Mouse (Mus musculus): ENCODE data around the gene BC030867. TPM values are rescaled to one million over a fixed set of nuclear protein-coding genes. Genes with fewer than 3 reads are reported as not detected.

The BC030867 gene
- polyA plus RNA-seq, 1 experiment from 2014 or later: 11.0 TPM

GRCm38 (mm10) chr11:102215511-102215910 is 33.2 kb upstream of the BC030867 start:
- Histone ChIP-seq H3K27ac (no peak overlapping the region), H3K9ac (no peak overlapping the region; the same call in 1 of the 2 replicates), H3K27me3 (no peaks in the 10 kb centered on the region), H3K4me1 (peaks cover 89% of the 10 kb centered on the region), H3K9me3 (replicated peaks) (no peaks in the 10 kb centered on the region), H3K36me3 (ENCODE audit: poor library complexity, severe bottlenecking) (peaks cover 27% of the 10 kb centered on the region; the same call in 1 of the 2 replicates), H3K4me2 (no peak overlapping the region), H3K4me3 (no peak overlapping the region)
- no peak for ATAC-seq
- WGBS: 79% methylated on average over 11 of the region's 11 CpGs

- Histone ChIP-seq H3K9me3 (replicated peaks) (no peaks in the 10 kb centered on the region), H3K4me1 (peaks cover 87% of the 10 kb centered on the region), H3K36me3 (ENCODE audit: poor library complexity, severe bottlenecking) (peaks cover 30% of the 10 kb centered on the region; the same call in 1 of the 2 replicates), H3K4me2 (peak overlapping the region; percentile 16), H3K9ac (peak overlapping the region; percentile 0), H3K27me3 (no peaks in the 10 kb centered on the region), H3K27ac (no peak overlapping the region), H3K4me3 (no peak overlapping the region)
- WGBS: 56% methylated on average over 12 of the region's 12 CpGs
- ATAC-seq: no peak
Observed at GRCm38 (mm10) chr11:102216056-102216885, 32.4 kb upstream of the BC030867 start.

- 0 out of 2 replicates have a peak overlapping the region, but pooled peaks have one; percentile 8 for H3K9ac ChIP-seq
Observed at GRCm38 (mm10) chr11:102216886-102217240, 31.8 kb upstream of the BC030867 start.

GRCm38 (mm10) chr11:102217396-102217795 is 31.3 kb upstream of the BC030867 start:
- Histone ChIP-seq H3K36me3 (ENCODE audit: poor library complexity, severe bottlenecking) (peaks cover 35% of the 10 kb centered on the region; the same call in 1 of the 2 replicates), H3K9me3 (replicated peaks) (no peaks in the 10 kb centered on the region), H3K4me1 (peaks cover 76% of the 10 kb centered on the region), H3K9ac (no peak overlapping the region), H3K27ac (no peak overlapping the region), H3K4me3 (no peak overlapping the region), H3K27me3 (no peaks in the 10 kb centered on the region), H3K4me2 (peak overlapping the region; percentile 66)
- 77% methylated on average over 6 of the region's 6 CpGs for WGBS
- no peak for ATAC-seq

More at GRCm38 (mm10) chr11:102216886-102217240, 31.8 kb upstream of the BC030867 start:
- peak overlapping the region; percentile 16; the same call in 1 of the 2 replicates for H3K4me2 ChIP-seq
- H3K27me3 ChIP-seq: no peaks in the 10 kb centered on the region
- WGBS: 61% methylated on average over 5 of the region's 5 CpGs
- no peak for ATAC-seq
- no peaks in the 10 kb centered on the region for H3K9me3 ChIP-seq (replicated peaks)
- H3K36me3 ChIP-seq (ENCODE audit: poor library complexity, severe bottlenecking): peaks cover 31% of the 10 kb centered on the region; the same call in 1 of the 2 replicates
- H3K27ac ChIP-seq: no peak overlapping the region
- H3K4me3 ChIP-seq: no peak overlapping the region
- H3K4me1 ChIP-seq: peaks cover 81% of the 10 kb centered on the region

GRCm38 (mm10) chr11:102217876-102218430 is 30.7 kb upstream of the BC030867 start:
- peaks cover 40% of the 10 kb centered on the region; the same call in 1 of the 2 replicates for H3K36me3 ChIP-seq (ENCODE audit: poor library complexity, severe bottlenecking)
- H3K4me3 ChIP-seq: peak overlapping the region; percentile 32
- peak overlapping the region; percentile 91 for H3K27ac ChIP-seq
- H3K9me3 ChIP-seq (replicated peaks): no peaks in the 10 kb centered on the region
- ATAC-seq: no peak
- no peaks in the 10 kb centered on the region for H3K27me3 ChIP-seq
- H3K4me1 ChIP-seq: peaks cover 72% of the 10 kb centered on the region
- H3K9ac ChIP-seq: peak overlapping the region; percentile 60
- 76% methylated on average over 7 of the region's 7 CpGs for WGBS
- H3K4me2 ChIP-seq: peak overlapping the region; percentile 66

- Histone ChIP-seq H3K9ac (peak overlapping the region; percentile 60), H3K4me1 (peaks cover 75% of the 10 kb centered on the region), H3K9me3 (replicated peaks) (no peaks in the 10 kb centered on the region), H3K27me3 (no peaks in the 10 kb centered on the region), H3K27ac (peak overlapping the region; percentile 91), H3K4me3 (peak overlapping the region; percentile 32), H3K36me3 (ENCODE audit: poor library complexity, severe bottlenecking) (peaks cover 41% of the 10 kb centered on the region; the same call in 1 of the 2 replicates), H3K4me2 (peak overlapping the region; percentile 66)
- WGBS: 2% methylated on average over 10 of the region's 10 CpGs
- peak; percentile 91 for ATAC-seq
Observed at GRCm38 (mm10) chr11:102218783-102219182, 29.9 kb upstream of the BC030867 start.

- H3K9me3 ChIP-seq (replicated peaks): no peaks in the 10 kb centered on the region
- peaks cover 76% of the 10 kb centered on the region for H3K4me1 ChIP-seq
- peaks cover 45% of the 10 kb centered on the region; the same call in 1 of the 2 replicates for H3K36me3 ChIP-seq (ENCODE audit: poor library complexity, severe bottlenecking)
- H3K9ac ChIP-seq: peak overlapping the region; percentile 60
- WGBS: 62% methylated on average over 14 of the region's 14 CpGs
- peak overlapping the region; percentile 91 for H3K27ac ChIP-seq
- peak overlapping the region; percentile 66 for H3K4me2 ChIP-seq
- no peaks in the 10 kb centered on the region for H3K27me3 ChIP-seq
- peak overlapping the region; percentile 32; the same call in 1 of the 2 replicates for H3K4me3 ChIP-seq
- peak; percentile 39 for ATAC-seq
Observed at GRCm38 (mm10) chr11:102219247-102219993, 29.3 kb upstream of the BC030867 start.

- Histone ChIP-seq H3K4me1 (peaks cover 76% of the 10 kb centered on the region), H3K9me3 (replicated peaks) (no peaks in the 10 kb centered on the region), H3K36me3 (ENCODE audit: poor library complexity, severe bottlenecking) (peaks cover 45% of the 10 kb centered on the region; the same call in 1 of the 2 replicates), H3K4me3 (no peak overlapping the region), H3K9ac (no peak overlapping the region), H3K27ac (no peak overlapping the region; the same call in 1 of the 2 replicates), H3K4me2 (no peak overlapping the region), H3K27me3 (no peaks in the 10 kb centered on the region)
- 80% methylated on average over 4 of the region's 4 CpGs for WGBS
- ATAC-seq: no peak
Observed at GRCm38 (mm10) chr11:102219994-102220346, 28.7 kb upstream of the BC030867 start.

- Histone ChIP-seq H3K9ac (no peak overlapping the region), H3K9me3 (replicated peaks) (no peaks in the 10 kb centered on the region), H3K27me3 (no peaks in the 10 kb centered on the region), H3K27ac (no peak overlapping the region), H3K4me3 (no peak overlapping the region), H3K4me2 (no peak overlapping the region), H3K36me3 (ENCODE audit: poor library complexity, severe bottlenecking) (peaks cover 45% of the 10 kb centered on the region; the same call in 1 of the 2 replicates), H3K4me1 (peaks cover 76% of the 10 kb centered on the region)
- 73% methylated on average over 6 of the region's 6 CpGs for WGBS
- no peak for ATAC-seq
Observed at GRCm38 (mm10) chr11:102220451-102220850, 28.2 kb upstream of the BC030867 start.

- Histone ChIP-seq H3K9ac (no peak overlapping the region), H3K36me3 (ENCODE audit: poor library complexity, severe bottlenecking) (peaks cover 45% of the 10 kb centered on the region; the same call in 1 of the 2 replicates), H3K9me3 (replicated peaks) (no peaks in the 10 kb centered on the region), H3K4me2 (no peak overlapping the region), H3K27me3 (no peaks in the 10 kb centered on the region), H3K27ac (no peak overlapping the region), H3K4me3 (no peak overlapping the region), H3K4me1 (peaks cover 76% of the 10 kb centered on the region)
- WGBS: 89% methylated on average over 8 of the region's 8 CpGs
- no peak for ATAC-seq
Observed at GRCm38 (mm10) chr11:102221243-102221953, 27.3 kb upstream of the BC030867 start.

GRCm38 (mm10) chr11:102221954-102222351 is 26.7 kb upstream of the BC030867 start:
- Histone ChIP-seq H3K36me3 (ENCODE audit: poor library complexity, severe bottlenecking) (peaks cover 45% of the 10 kb centered on the region; the same call in 1 of the 2 replicates), H3K9ac (no peak overlapping the region), H3K4me2 (no peak overlapping the region), H3K9me3 (replicated peaks) (no peaks in the 10 kb centered on the region), H3K27me3 (no peaks in the 10 kb centered on the region), H3K27ac (no peak overlapping the region), H3K4me1 (peaks cover 76% of the 10 kb centered on the region), H3K4me3 (no peak overlapping the region)
- ATAC-seq: no peak
- 63% methylated on average over 8 of the region's 8 CpGs for WGBS
